ENCODE assay signal across 8 mouse cellular contexts in genomic region chr5:138970056-138970490, GRCm38 (mm10). TPM values are rescaled to one million over a fixed set of nuclear protein-coding genes. Genes with fewer than 3 reads are reported as not detected.
DNase-seq lines count a peak whose midpoint lies in the region; ATAC-seq lines count a peak whose summit lies in the region.

No protein-coding gene starts in this region.

- 59% methylated on average over 7 of the region's 7 CpGs for WGBS in kidney, embryonic 15.5 days
- WGBS in stomach, embryonic 15.5 days: 31% methylated on average over 7 of the region's 7 CpGs
- WGBS in midbrain, embryonic 11.5 days: 77% methylated on average over 7 of the region's 7 CpGs
- WGBS in hindbrain, embryonic 13.5 days: 66% methylated on average over 7 of the region's 7 CpGs

- H3K4me2 ChIP-seq in kidney, embryonic 15.5 days: no peak overlapping the region
- no peak overlapping the region for H3K4me2 ChIP-seq in stomach, embryonic 15.5 days
- H3K4me2 ChIP-seq in midbrain, embryonic 11.5 days: no peak overlapping the region
- no peak overlapping the region for H3K4me2 ChIP-seq in hindbrain, embryonic 13.5 days

- ATAC-seq in kidney, embryonic 15.5 days (replicated peaks; ENCODE audit: low FRiP score): no peak; the same call in 1 of the 2 replicates
- no peak; the same call in 1 of the 2 replicates for ATAC-seq in stomach, embryonic 15.5 days (ENCODE audit: insufficient read depth, low FRiP score, low read depth)
- ATAC-seq in midbrain, embryonic 11.5 days (ENCODE audit: low FRiP score): no peak
- ATAC-seq in hindbrain, embryonic 13.5 days (ENCODE audit: low FRiP score): no peak

- no peaks in the 10 kb centered on the region for H3K27me3 ChIP-seq in kidney, embryonic 15.5 days
- H3K27me3 ChIP-seq in stomach, embryonic 15.5 days (replicated peaks): no peaks in the 10 kb centered on the region
- H3K27me3 ChIP-seq in midbrain, embryonic 11.5 days (ENCODE audit: control insufficient read depth, insufficient read depth, low read length): no peaks in the 10 kb centered on the region
- H3K27me3 ChIP-seq in hindbrain, embryonic 13.5 days: no peaks in the 10 kb centered on the region

- H3K4me3 ChIP-seq in kidney, embryonic 15.5 days (replicated peaks): no peak overlapping the region
- H3K4me3 ChIP-seq in stomach, embryonic 15.5 days (replicated peaks): no peak overlapping the region
- no peak overlapping the region for H3K4me3 ChIP-seq in midbrain, embryonic 11.5 days (ENCODE audit: low read depth, low read length)
- no peak overlapping the region for H3K4me3 ChIP-seq in hindbrain, embryonic 13.5 days

- H3K36me3 ChIP-seq in kidney, embryonic 15.5 days: no peaks in the 10 kb centered on the region
- no peaks in the 10 kb centered on the region for H3K36me3 ChIP-seq in stomach, embryonic 15.5 days
- no peaks in the 10 kb centered on the region for H3K36me3 ChIP-seq in midbrain, embryonic 11.5 days (ENCODE audit: control insufficient read depth, insufficient read depth, low read length)
- no peaks in the 10 kb centered on the region for H3K36me3 ChIP-seq in hindbrain, embryonic 13.5 days

- no peak overlapping the region for H3K9ac ChIP-seq in kidney, embryonic 15.5 days
- H3K9ac ChIP-seq in stomach, embryonic 15.5 days: no peak overlapping the region
- no peak overlapping the region for H3K9ac ChIP-seq in midbrain, embryonic 11.5 days (ENCODE audit: low read length)
- no peak overlapping the region for H3K9ac ChIP-seq in hindbrain, embryonic 13.5 days

- peak; percentile 76 for DNase-seq in left cerebral cortex, postnatal 4 days
- no peak for DNase-seq in left cerebral cortex, adult 8-10 months (ENCODE audit: low spot score in 2 of 2)
- peak; percentile 62 for DNase-seq in gastrocnemius, postnatal 10 days
- no peak for DNase-seq in midbrain, embryonic 11.5 days (ENCODE audit: low spot score, missing footprints)
- no peak for DNase-seq in left cerebral cortex, postnatal 25 days (ENCODE audit: low spot score in 2 of 2)

- H3K27ac ChIP-seq in kidney, embryonic 15.5 days: peak overlapping the region; percentile 62
- H3K27ac ChIP-seq in stomach, embryonic 15.5 days: peak overlapping the region; percentile 44
- no peak overlapping the region for H3K27ac ChIP-seq in midbrain, embryonic 11.5 days (ENCODE audit: low read depth, low read length)
- no peak overlapping the region for H3K27ac ChIP-seq in hindbrain, embryonic 13.5 days

- peaks cover 24% of the 10 kb centered on the region for H3K4me1 ChIP-seq in kidney, embryonic 15.5 days
- peaks cover 28% of the 10 kb centered on the region for H3K4me1 ChIP-seq in stomach, embryonic 15.5 days
- H3K4me1 ChIP-seq in midbrain, embryonic 11.5 days (ENCODE audit: control insufficient read depth, insufficient read depth, low read length): no peaks in the 10 kb centered on the region
- peaks cover 21% of the 10 kb centered on the region for H3K4me1 ChIP-seq in hindbrain, embryonic 13.5 days (replicated peaks)

- intact Hi-C loops in left cerebral cortex, postnatal 4 days (cut with DNase I): no loop called here
- intact Hi-C loops in left cerebral cortex, postnatal 25 days (cut with DNase I): no loop called here

- H3K9me3 ChIP-seq in kidney, embryonic 15.5 days (replicated peaks): no peaks in the 10 kb centered on the region
- no peaks in the 10 kb centered on the region for H3K9me3 ChIP-seq in stomach, embryonic 15.5 days
- H3K9me3 ChIP-seq in midbrain, embryonic 11.5 days (ENCODE audit: control insufficient read depth, low read length): no peaks in the 10 kb centered on the region
- no peaks in the 10 kb centered on the region for H3K9me3 ChIP-seq in hindbrain, embryonic 13.5 days

RNA-seq across cellular contexts. Expression of gene Pdgfa, which starts 27.1 kb away (rescaled TPM):
- total RNA-seq in left cerebral cortex, postnatal 4 days (2021): 10 to 100 TPM; 50.3 to 52.3 TPM
- 10 to 100 TPM; 41.9 to 48.3 (median 44.5) TPM for total RNA-seq in left cerebral cortex, adult 8-10 months (2022)
- total RNA-seq in gastrocnemius, postnatal 10 days (2021): 10 to 100 TPM; 20.1 to 33.5 TPM
- 52.9 and 55.7 TPM in 2 replicates for polyA plus RNA-seq in kidney, embryonic 15.5 days (2015; fragmentation: Nextera tagmentation; extraction: Ambion mirVana)
- 48.7 and 58.7 TPM in 2 replicates for polyA plus RNA-seq in stomach, embryonic 15.5 days (2015; fragmentation: Nextera tagmentation; extraction: Ambion mirVana)
- polyA plus RNA-seq in midbrain, embryonic 11.5 days (2014; fragmentation: Nextera tagmentation; extraction: Ambion mirVana): 3.3 and 3.9 TPM in 2 replicates
- 10 to 100 TPM; 52.5 to 54.9 TPM for total RNA-seq in left cerebral cortex, postnatal 25 days (2021)
- polyA plus RNA-seq in hindbrain, embryonic 13.5 days (2015; fragmentation: Nextera tagmentation; extraction: Ambion mirVana): 13.7 and 14.5 TPM in 2 replicates

Comparison
In these comparisons a context has a peak if more than half of its experiments do, and no peak if none do; other contexts are left out.
1. DNase-seq: peak in left cerebral cortex, postnatal 4 days (single experiment) and gastrocnemius, postnatal 10 days (single experiment); none in left cerebral cortex, adult 8-10 months (0 of 2), midbrain, embryonic 11.5 days (single experiment) and left cerebral cortex, postnatal 25 days (0 of 2).
2. H3K27ac ChIP-seq: peak in kidney, embryonic 15.5 days (single experiment) and stomach, embryonic 15.5 days (single experiment); none in midbrain, embryonic 11.5 days (single experiment) and hindbrain, embryonic 13.5 days (single experiment).